Mouse (Mus musculus) regulatory T cell (primary cell): ENCODE measurements around the gene Klrb1.
"Not testable (repeated sequence)": the region's sequence is repeated elsewhere in the genome, so short reads cannot be mapped to it uniquely, and the experiment has no call there.

Source experiments
- in situ Hi-C: fragments of 300-600 bp; cut with MboI, MseI; formaldehyde crosslinking; loops from one replicate; pipeline ENCODE4 v1.15.1; 2025; ENCODE audit warnings: high pct_unique_total_duplicates

The Klrb1 gene

GRCm38 (mm10) chr6:128722959-128723358, at the start of gene Klrb1:
TSS of gene Klrb1 (minus strand) at chr6:128723059.
- in situ Hi-C loops: no loop called here

- in situ Hi-C loops: loop anchor here (5.0 kb wide), 1 partner anchor 73 kb away; no protein-coding TSS in a partner anchor
Observed at GRCm38 (mm10) chr6:128769481-128770253, 46.8 kb upstream of the Klrb1 start.

- in situ Hi-C loops: loop anchor here (5.0 kb wide), 1 partner anchor 74 kb away; no protein-coding TSS in a partner anchor
Observed at GRCm38 (mm10) chr6:128768047-128768446, 45.2 kb upstream of the Klrb1 start.

GRCm38 (mm10) chr6:128766486-128767254, 43.8 kb upstream of the Klrb1 start:
- in situ Hi-C loops: loop anchor here (5.0 kb wide), 1 partner anchor 76 kb away; no protein-coding TSS in a partner anchor

GRCm38 (mm10) chr6:128765211-128765610, 42.4 kb upstream of the Klrb1 start:
- in situ Hi-C loops: loop anchor here (5.0 kb wide), 1 partner anchor 77 kb away; no protein-coding TSS in a partner anchor

GRCm38 (mm10) chr6:128764598-128764997, 41.7 kb upstream of the Klrb1 start:
- in situ Hi-C loops: loop anchor here (5.0 kb wide), 1 partner anchor 33 kb away; no protein-coding TSS in a partner anchor

- in situ Hi-C loops: loop anchor here (5.0 kb wide), 1 partner anchor 33 kb away; no protein-coding TSS in a partner anchor
Observed at GRCm38 (mm10) chr6:128763736-128764523, 41.1 kb upstream of the Klrb1 start.

DNA sequence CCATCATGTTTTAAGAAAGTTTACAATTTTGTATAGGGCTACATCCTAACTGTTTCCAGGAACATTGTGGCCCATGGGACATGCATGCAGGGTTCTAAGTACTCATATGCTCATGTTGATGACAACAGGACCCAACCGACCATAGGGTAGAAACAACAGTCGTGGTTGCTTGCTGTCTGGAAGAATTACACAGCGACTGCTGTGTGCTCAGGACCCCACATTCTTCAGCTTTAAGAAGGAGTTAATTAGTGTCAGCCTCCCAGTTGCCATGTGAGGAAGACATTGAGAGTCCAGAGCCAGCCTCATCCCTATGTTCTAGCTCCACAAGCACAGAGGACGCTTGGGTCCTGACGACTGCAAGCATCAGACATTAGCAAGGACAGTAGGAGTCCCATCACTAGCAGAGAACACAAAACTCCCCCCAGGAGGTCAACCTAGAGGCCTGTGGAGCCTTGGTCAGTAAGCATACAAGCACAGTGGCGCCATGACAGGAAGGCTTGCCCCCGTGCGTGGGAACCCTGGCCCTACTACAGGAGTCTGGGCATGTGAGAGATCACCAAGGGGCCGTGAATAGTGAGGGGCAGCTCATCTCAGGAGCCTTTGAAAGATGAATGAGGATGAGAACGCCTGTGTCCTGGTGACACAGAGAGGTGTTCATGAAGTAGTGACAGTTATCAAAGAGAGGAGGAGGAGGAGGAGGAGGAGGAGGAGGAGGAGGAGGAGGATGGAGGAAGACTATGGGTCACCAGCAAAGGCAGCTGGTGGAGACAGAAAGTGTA, 40.2 kb upstream of the Klrb1 start:
- in situ Hi-C loops: loop anchor here (5.0 kb wide), 1 partner anchor 34 kb away; no protein-coding TSS in a partner anchor

GRCm38 (mm10) chr6:128761144-128761540, 38.3 kb upstream of the Klrb1 start:
- in situ Hi-C loops: loop anchor here (5.0 kb wide), 1 partner anchor 36 kb away; no protein-coding TSS in a partner anchor

- in situ Hi-C loops: loop anchor here (5.0 kb wide), 1 partner anchor 37 kb away; no protein-coding TSS in a partner anchor
Observed at GRCm38 (mm10) chr6:128760416-128761143, 37.7 kb upstream of the Klrb1 start.

GRCm38 (mm10) chr6:128760016-128760415, 37.2 kb upstream of the Klrb1 start:
- in situ Hi-C loops: loop anchor here (5.0 kb wide), 1 partner anchor 37 kb away; no protein-coding TSS in a partner anchor

DNA sequence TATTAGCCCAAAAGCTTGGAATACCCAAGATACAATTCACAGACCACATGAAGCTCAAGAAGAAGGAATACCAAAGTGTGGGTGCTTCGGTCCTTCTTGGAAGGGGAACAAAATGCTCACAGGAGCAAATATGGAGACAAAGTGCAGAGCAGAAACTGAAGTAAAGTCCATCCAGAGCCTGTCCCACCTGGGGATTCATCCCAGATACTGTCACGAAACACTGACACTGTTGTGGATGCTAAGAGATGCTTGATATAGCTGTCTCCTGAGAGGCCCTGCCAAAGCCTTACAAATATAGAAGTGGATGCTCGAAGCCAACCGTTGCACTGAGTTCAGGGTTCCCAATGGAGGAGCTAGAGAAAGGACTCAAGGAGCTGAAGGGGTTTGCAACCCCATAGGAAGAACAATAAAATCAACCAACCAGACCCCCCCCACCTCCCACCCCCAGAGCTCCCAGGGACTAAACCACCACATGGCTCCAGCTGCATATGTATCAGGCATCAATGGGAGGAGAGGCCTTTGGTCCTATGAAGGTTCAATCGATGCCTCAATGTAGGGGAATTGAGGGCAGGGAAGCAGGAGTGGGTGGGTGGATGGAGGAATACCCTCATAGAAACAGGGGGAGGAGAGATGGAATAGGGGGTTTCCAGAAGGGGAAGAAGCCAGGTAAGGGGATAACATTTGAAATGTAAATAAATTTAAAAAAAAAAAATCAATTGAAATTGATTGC, 36.5 kb upstream of the Klrb1 start:
- in situ Hi-C loops: no loop called here

GRCm38 (mm10) chr6:128755402-128755763, 32.5 kb upstream of the Klrb1 start:
- in situ Hi-C loops: not testable (repeated sequence)

GRCm38 (mm10) chr6:128754748-128755401, 32.0 kb upstream of the Klrb1 start:
- in situ Hi-C loops: not testable (repeated sequence)

DNA sequence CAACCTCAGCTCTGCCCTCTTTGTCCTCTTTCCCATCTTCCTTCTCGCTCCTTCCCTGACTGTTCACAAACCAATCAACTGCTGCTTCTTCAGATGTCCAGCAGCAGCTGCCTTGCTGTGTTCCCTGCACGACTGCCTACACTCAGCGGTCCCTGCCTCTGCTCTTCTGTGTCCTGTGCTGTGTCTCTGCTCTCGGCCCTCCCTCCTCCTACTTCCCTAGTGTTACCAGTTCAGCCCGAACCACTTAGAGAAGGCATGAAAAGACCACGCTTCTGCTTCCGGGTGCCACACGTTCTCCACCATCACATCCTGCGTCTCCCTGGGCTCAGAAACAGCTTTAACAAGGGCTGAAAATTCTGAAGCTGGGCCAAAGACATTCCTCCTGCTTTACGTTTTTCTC, 31.4 kb upstream of the Klrb1 start:
- in situ Hi-C loops: not testable (repeated sequence)

GRCm38 (mm10) chr6:128753610-128754224, 30.9 kb upstream of the Klrb1 start:
- in situ Hi-C loops: not testable (repeated sequence)

GRCm38 (mm10) chr6:128747006-128747405, 24.1 kb upstream of the Klrb1 start:
- in situ Hi-C loops: not testable (repeated sequence)

GRCm38 (mm10) chr6:128737445-128737844, 14.6 kb upstream of the Klrb1 start:
- in situ Hi-C loops: no loop called here
